Mouse (Mus musculus): Measurements from ENCODE around the gene Nrg3.
"Not testable (repeated sequence)": the region's sequence is repeated elsewhere in the genome, so short reads cannot be mapped to it uniquely, and the experiment has no call there.

Nrg3 gene

DNA sequence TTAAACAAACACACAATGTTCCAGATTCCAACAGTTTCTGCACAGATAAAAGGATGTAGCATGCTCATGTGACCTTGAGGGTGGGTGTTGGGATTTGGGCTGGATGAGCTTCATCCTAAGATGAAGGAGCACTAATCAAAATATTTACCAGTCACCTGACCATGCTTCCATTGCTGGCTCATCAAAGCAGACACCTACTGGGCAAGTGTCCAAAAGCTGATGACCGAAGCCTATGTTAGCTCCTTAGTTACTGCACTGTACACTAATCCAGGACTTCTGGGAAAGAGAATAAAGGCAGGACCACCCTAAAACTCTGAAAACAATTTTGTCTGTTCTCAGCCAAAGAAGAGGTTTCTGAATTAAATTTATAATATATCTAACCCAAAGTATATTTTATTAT is 261.4 kb downstream of the Nrg3 start:
- DNase-seq (ENCODE audit: low spot score in 2 of 2) = no peak

DNA sequence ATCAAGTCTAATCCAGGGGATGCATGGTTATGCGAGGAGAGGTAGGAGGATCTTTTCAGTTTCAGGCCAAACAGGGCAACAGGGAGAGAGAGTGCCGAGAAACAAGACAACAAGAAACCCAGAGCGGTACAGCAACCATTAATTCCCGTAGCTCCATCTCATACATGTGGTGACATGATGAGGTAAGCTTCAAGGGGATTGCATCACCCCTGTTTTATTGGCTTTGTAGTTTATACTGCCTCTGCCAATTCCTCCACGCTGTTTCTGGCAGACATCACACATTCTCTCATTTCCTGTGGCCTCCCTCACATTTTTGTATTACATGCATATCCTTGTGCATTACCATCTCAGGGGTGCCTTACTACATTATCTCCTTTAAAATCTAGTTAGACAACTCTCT is 280.9 kb downstream of the Nrg3 start:
- peak in 1 of 2 experiments; percentile 3 for DNase-seq (ENCODE audit: low spot score in 2 of 2)

- DNase-seq (ENCODE audit: low spot score in 2 of 2) = no peak
These were observed 299.2 kb downstream of the Nrg3 start for GRCm38 (mm10) chr14:39173709-39174108.

DNA sequence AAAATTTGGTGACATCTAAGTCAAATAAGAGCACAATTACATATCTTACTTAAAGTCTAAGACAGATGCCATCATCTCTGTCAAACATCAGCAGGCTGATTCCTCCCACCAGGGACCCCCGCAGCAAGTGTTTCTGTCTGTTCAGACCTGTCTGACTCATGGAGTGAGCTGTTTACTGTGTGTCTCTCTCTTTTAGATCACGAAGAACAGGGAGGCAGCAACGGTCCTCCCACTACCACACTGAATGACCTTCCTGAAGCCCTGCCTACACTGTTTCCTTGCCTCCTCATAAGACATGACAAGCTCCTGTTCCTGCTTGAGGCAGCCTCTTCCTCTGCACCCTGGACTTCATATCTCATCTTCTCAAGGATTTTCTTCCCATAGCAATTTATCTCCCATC is 312.7 kb downstream of the Nrg3 start:
- no peak for DNase-seq (ENCODE audit: low spot score in 2 of 2)

DNA sequence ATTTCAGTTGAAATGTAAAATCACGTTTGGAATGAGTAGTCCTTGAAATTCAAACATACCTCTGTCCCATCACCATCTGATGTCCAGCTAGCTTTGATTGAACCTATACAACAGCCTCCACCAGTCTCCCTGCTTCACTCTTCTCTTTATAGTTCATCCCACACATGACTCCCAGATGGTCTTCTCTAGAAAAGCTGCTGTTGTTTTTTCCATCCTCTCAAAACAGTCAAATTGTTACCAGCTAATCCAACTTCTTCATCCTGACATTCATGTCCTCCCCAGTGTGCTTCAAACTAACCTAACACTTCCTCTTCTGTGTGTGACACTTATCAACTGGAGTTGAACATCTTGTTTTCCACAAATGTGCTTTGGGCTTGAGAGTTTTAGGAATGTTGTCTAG is 317.4 kb downstream of the Nrg3 start:
- DNase-seq (ENCODE audit: low spot score in 2 of 2) = no peak

GRCm38 (mm10) chr14:39129766-39130165 is 343.1 kb downstream of the Nrg3 start:
- DNase-seq (ENCODE audit: low spot score in 2 of 2) = no peak

DNA sequence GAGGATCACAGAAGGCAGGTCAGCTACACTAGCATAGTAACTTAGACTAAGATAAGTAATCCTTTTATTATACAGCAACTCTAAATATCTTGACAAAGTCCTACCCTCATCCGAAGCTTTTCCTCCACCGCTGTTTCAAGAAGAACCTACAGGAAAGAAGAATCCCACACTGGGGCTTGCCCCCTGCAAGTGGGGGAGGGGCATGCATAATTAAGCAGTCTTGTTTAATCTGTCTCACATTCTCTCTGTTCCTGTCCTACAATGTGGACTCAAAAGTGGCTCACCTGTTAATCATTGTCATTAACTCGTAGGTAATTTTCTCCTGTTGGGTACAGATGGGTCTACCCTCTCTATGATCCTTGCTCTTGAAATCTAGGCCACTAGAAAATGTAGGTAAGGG is 354.9 kb downstream of the Nrg3 start:
- DNase-seq (ENCODE audit: low spot score in 2 of 2) = no peak

GRCm38 (mm10) chr14:39116522-39117231 is 356.2 kb downstream of the Nrg3 start:
- DNase-seq (ENCODE audit: low spot score in 2 of 2) = not testable (repeated sequence)

DNA sequence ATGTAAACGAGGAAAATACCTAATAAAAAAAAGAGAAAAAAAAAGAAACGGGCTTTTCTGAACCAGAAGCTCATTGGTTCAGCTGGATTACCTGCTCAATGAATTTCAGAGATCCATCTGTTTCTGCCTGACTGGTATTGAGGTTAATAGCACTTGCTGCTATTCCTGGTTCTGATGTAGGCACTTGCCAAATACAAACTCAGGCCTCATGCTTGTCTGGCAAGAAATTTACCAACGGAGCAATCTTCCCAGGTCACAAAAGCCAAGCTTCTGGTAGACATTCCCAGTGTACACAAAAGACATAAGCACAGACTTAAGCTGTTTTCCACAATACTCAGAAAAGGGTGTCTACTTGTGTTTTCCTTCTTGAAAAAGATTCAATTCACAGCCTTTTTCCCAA is 363.3 kb downstream of the Nrg3 start:
- no peak for DNase-seq (ENCODE audit: low spot score in 2 of 2)

- DNase-seq (ENCODE audit: low spot score in 2 of 2) = no peak
These were observed 366.1 kb downstream of the Nrg3 start for GRCm38 (mm10) chr14:39106776-39107175.

GRCm38 (mm10) chr14:39095219-39095618 is 377.7 kb downstream of the Nrg3 start:
- DNase-seq (ENCODE audit: low spot score in 2 of 2) = no peak

DNA sequence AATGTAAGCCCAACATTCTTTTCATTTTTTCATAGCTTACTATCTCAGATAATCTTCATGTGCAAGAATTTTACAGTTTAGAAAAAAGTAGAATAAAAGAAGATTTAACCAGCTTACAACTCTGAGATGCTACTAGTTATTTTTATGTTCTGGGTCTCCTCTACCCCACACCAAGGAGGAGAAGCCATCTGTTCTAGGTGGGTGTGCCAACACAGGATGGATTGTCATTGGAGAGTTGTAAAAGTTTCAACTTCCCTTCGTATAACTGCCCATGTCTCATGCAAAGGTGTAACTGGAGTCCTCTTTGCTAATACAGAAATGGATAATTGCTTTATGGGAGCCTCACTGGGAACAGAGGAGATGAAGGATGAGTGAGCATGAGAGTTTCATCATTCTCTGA is 393.4 kb downstream of the Nrg3 start:
- no peak for DNase-seq (ENCODE audit: low spot score in 2 of 2)

GRCm38 (mm10) chr14:39051542-39051941 is 421.3 kb downstream of the Nrg3 start:
- DNase-seq (ENCODE audit: low spot score in 2 of 2) = no peak

DNA sequence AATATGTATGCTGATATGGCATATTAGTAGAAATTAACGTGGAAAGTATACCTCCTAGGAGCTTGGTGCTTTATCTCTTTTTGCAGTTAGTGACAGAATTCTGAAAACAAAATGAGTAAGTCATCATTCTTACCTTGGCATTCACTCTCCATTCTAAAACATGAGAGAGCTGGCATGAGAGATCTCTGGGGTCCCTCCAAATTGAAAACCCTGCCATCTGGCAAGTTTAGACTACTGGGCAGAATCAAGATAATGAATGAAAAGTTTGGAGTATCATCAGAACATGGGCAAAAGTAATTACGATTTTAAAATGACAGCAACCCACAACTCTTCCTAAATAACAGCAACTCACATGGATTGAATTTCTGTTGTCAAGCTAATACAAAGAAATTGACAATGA is 423.9 kb downstream of the Nrg3 start:
- DNase-seq (ENCODE audit: low spot score in 2 of 2) = no peak

DNA sequence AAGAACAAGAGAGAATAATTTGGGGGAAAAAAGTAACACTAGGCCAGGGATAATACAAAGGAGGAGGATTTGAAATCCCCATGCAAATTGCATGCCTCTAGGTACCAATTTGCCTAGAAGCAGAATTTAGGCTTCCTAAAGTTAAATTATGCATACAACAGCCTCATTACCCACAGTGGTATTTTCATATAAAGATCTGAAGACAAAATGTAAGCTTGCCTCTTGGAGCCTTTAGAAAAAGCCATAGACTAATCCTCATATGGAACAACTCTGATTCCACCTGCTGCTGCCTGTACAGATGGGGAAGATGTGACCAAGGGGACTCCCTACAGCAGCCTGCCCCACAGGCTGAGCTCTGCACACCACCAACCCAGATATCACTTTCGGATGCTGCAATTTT is 428.6 kb downstream of the Nrg3 start:
- DNase-seq (ENCODE audit: low spot score in 2 of 2) = no peak

DNA sequence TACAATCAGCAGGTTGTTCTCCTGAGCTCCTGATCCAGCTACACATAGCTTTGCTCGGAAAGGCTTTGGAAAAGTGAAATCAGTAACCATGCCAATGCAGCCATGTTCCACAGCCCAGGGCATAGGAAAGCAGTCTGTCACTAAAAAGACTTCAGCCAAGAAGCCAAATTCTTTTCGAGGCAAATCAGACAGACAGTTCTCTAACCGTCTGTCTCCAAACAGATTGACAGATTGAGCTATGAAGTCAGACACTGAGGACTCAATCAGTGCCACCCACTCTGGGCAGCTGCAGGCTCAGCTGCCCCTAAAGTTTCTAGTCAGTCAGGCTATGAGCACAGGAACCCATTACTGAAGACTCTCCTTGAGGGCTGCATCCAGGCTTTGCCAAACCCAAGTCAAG is 429.1 kb downstream of the Nrg3 start:
- no peak for DNase-seq (ENCODE audit: low spot score in 2 of 2)

DNA sequence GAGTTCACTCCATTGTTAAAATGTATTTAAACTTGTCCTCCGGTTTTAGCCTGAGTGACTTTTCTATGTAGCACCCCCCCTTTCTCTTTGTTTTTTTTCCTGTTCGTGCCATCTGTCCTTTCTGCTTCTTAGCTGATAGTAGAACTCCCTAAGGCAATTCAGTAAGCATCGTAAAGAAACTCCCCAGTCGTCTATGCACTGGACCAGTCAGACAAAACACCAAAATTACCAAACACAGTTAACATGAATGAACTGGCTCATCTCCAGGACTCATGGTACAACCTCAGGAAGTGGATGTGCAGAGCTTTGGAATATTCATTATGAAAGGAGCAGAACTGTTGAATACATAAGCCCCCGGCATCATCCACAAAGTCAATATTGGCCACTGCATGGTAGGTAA is 429.5 kb downstream of the Nrg3 start:
- no peak for DNase-seq (ENCODE audit: low spot score in 2 of 2)

GRCm38 (mm10) chr14:39039046-39039445 is 433.8 kb downstream of the Nrg3 start:
- no peak for DNase-seq (ENCODE audit: low spot score in 2 of 2)

DNA sequence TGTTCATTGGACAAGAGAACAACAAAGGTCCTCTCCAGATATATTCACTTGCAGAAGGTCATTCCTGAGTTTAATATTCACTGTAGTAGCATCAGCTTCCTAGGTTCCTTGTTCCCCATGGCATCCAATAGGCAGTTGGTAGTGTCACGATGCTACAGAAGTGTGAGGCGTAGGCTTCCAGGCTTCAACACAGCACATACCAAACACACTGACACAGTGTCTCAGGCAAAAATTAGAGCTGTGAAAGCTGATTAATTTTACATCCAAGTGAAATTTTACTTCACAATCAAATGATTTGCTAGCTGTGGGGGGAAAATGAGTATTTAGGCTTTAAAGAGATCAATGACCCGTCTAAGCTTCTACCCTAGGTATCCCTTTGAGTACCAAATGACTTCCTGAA is 438.4 kb downstream of the Nrg3 start:
- DNase-seq (ENCODE audit: low spot score in 2 of 2) = no peak

DNA sequence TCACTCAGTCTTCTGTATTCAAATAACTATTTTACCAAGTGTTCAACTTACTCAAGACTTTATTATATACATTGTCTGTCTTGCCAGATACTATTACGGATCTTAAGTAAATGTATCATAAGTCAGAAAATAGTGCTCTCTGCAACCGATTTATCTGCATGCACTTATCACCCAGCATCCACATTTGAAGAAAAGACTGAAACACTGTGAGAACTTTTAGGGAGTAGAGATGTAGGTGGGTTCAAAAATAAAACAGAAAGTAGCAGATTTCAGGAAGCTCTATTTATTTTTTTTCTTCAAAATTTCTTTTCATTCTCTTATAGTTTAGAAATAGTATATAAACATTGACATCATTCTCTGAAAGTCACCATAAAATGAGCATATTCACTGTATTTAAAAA is 449.8 kb downstream of the Nrg3 start:
- DNase-seq (ENCODE audit: low spot score in 2 of 2) = no peak

GRCm38 (mm10) chr14:39014126-39014525 is 458.8 kb downstream of the Nrg3 start:
- no peak for DNase-seq (ENCODE audit: low spot score in 2 of 2)

- DNase-seq (ENCODE audit: low spot score in 2 of 2) = no peak
These were observed 475.0 kb downstream of the Nrg3 start for GRCm38 (mm10) chr14:38997843-38998242.

- no peak for DNase-seq (ENCODE audit: low spot score in 2 of 2)
These were observed 480.4 kb downstream of the Nrg3 start for GRCm38 (mm10) chr14:38992574-38992866.

- no peak for DNase-seq (ENCODE audit: low spot score in 2 of 2)
These were observed 480.9 kb downstream of the Nrg3 start for GRCm38 (mm10) chr14:38991847-38992573.

Measured in heart, adult 9 months (tissue).